Mouse (Mus musculus) intestine, embryonic 15.5 days (tissue): ENCODE measurements around the gene Pomgnt2. TPM values are rescaled to one million over a fixed set of nuclear protein-coding genes. Genes with fewer than 3 reads are reported as not detected.
"Not testable (repeated sequence)": the region's sequence is repeated elsewhere in the genome, so short reads cannot be mapped to it uniquely, and the experiment has no call there.

ENCODE experiments used
- ATAC-seq: fragments of 200-750 bp; cut with Nextera tagmentation; 2 replicates; pipeline ENCODE4 v1.8.0; 2017; ENCODE audit warnings: moderate TSS enrichment, moderate library complexity
- H3K27ac ChIP-seq: fragments of 300-500 bp; sonication (generic); 2 replicates; pipeline ENCODE4 v1.5.1; 2015; ENCODE audit warnings: mild to moderate bottlenecking, inconsistent platforms
- H3K27me3 ChIP-seq: fragments of 300-500 bp; sonication (generic); replicated peaks from 2 replicates; pipeline ENCODE4 v1.6.1; 2015; ENCODE audit warnings: inconsistent platforms
- H3K36me3 ChIP-seq: fragments of 300-500 bp; sonication (generic); 2 replicates; pipeline ENCODE4 v1.6.1; 2015; ENCODE audit warnings: inconsistent platforms
- H3K4me1 ChIP-seq: fragments of 300-500 bp; sonication (generic); replicated peaks from 2 replicates; pipeline ENCODE4 v1.6.1; 2015; ENCODE audit warnings: inconsistent platforms
- H3K4me2 ChIP-seq: fragments of 300-500 bp; sonication (generic); replicated peaks from 2 replicates; pipeline ENCODE4 v1.6.1; 2015; ENCODE audit warnings: mild to moderate bottlenecking, inconsistent platforms
- H3K4me3 ChIP-seq: fragments of 300-500 bp; sonication (generic); replicated peaks from 2 replicates; pipeline ENCODE4 v1.5.1; 2015; ENCODE audit warnings: inconsistent platforms
- H3K9ac ChIP-seq: fragments of 300-500 bp; sonication (generic); 2 replicates; pipeline ENCODE4 v1.6.1; 2015; ENCODE audit warnings: inconsistent platforms
- H3K9me3 ChIP-seq: fragments of 300-500 bp; sonication (generic); 2 replicates; pipeline ENCODE4 v1.6.1; 2016; ENCODE audit warnings: inconsistent platforms
- WGBS: fragments of 180-500 bp; shearing (Covaris S2); methylation state at CpG from one replicate; pipeline ENCODE4 v1.1.7; 2015; 5-methylcytosine and 5-hydroxymethylcytosine counted together
- polyA plus RNA-seq: library from polyadenylated mRNA; unstranded; fragments of >200 nt; fragmentation: Nextera tagmentation; extraction: Ambion mirVana; gene quantifications from 2 replicates; pipeline ENCODE4 v1.2.1, GENCODE M21; 2015

The Pomgnt2 gene
- polyA plus RNA-seq, 1 experiment from 2014 or later, result 12.9 TPM

DNA sequence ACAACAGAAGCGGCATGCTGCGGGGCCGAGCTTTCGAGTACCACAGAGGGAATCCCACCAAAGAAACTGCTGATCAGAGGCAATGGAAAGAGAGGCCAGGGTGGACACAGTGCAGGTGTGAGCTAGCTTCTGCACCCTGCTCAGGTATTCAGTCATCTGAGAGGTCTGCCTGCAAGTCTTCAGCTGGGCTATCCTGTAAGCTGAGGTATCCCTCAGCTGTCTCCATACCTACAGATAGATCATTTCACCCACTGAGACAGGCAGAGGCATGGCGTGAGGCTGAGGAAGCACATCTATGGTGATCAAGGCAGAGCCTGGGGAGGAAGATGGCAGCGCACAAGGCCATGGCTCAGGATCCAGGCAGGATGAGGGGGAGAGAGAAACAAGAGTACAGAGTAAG lies 27.5 kb upstream of the Pomgnt2 start:
- H3K4me3 ChIP-seq, result no peak overlapping the region
- no peaks in the 10 kb centered on the region for H3K9me3 ChIP-seq
- H3K9ac ChIP-seq, result no peak overlapping the region
- H3K4me2 ChIP-seq, result no peak overlapping the region
- ATAC-seq, result no peak
- no peaks in the 10 kb centered on the region for H3K36me3 ChIP-seq
- H3K4me1 ChIP-seq, result peaks cover 22% of the 10 kb centered on the region
- H3K27ac ChIP-seq, result no peak overlapping the region
- no peaks in the 10 kb centered on the region for H3K27me3 ChIP-seq
- 90% methylated on average over 6 of the region's 6 CpGs for WGBS

- Histone ChIP-seq H3K4me2 (no peak overlapping the region), H3K27ac (no peak overlapping the region), H3K4me3 (no peak overlapping the region), H3K36me3 (no peaks in the 10 kb centered on the region), H3K27me3 (no peaks in the 10 kb centered on the region), H3K4me1 (peaks cover 26% of the 10 kb centered on the region), H3K9me3 (no peaks in the 10 kb centered on the region), H3K9ac (no peak overlapping the region)
- no peak for ATAC-seq
- 75% methylated on average over 5 of the region's 5 CpGs for WGBS
Measured at GRCm38 (mm10) chr9:122023873-122024272, 27.0 kb upstream of the Pomgnt2 start.

DNA sequence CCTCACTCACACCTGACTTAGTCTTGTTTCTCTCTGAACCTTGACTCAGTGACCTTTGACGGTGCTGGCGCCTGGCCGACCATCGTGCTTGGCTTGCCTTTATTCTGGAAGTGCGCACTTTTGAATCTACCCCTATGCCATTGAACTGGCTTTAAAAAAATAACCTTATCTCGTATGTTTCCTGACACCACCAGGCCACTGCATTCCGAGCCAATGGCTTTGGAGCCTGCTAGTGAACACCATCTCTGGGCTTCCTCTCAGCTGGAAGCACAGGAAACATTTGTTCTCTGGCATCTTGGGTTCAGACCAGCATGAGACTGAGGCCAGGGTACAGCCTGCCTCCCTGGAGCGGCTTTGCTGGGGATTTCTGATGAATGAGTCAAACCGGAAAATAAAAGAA lies 25.9 kb upstream of the Pomgnt2 start:
- H3K27ac ChIP-seq, result no peak overlapping the region
- H3K9ac ChIP-seq, result no peak overlapping the region
- WGBS, result 63% methylated on average over 9 of the region's 9 CpGs
- H3K9me3 ChIP-seq, result no peaks in the 10 kb centered on the region
- no peak overlapping the region for H3K4me3 ChIP-seq
- no peaks in the 10 kb centered on the region for H3K27me3 ChIP-seq
- ATAC-seq, result no peak
- H3K4me2 ChIP-seq, result no peak overlapping the region
- H3K36me3 ChIP-seq, result no peaks in the 10 kb centered on the region
- H3K4me1 ChIP-seq, result peaks cover 21% of the 10 kb centered on the region

- H3K9me3 ChIP-seq, result no peaks in the 10 kb centered on the region
- H3K4me3 ChIP-seq, result no peak overlapping the region
- no peak for ATAC-seq
- no peak overlapping the region for H3K9ac ChIP-seq
- 89% methylated on average over 5 of the region's 5 CpGs for WGBS
- H3K4me2 ChIP-seq, result no peak overlapping the region
- no peaks in the 10 kb centered on the region for H3K36me3 ChIP-seq
- H3K27ac ChIP-seq, result no peak overlapping the region
- no peaks in the 10 kb centered on the region for H3K27me3 ChIP-seq
- H3K4me1 ChIP-seq, result peaks cover 13% of the 10 kb centered on the region; the same call in 1 of the 2 replicates
Measured at GRCm38 (mm10) chr9:122021581-122021980, 24.7 kb upstream of the Pomgnt2 start.

DNA sequence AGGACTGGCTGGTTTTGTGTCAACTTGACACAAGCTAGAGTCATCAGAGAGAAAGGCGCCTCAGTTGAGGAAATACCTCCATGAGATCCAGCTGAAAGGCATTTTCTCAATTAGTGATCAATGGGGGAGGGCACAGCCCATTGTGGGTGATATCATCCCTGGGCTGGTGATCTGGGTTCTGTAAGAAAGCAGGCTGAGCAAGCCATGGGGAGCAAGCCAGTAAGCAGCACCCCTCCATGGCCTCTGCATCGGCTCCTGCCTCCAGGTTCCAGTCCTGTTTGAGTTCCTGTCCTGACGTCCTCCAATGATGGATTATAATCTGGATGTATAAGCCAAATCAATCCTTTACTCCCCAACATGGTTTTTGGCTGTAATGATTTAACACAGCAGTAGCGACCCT lies 24.3 kb upstream of the Pomgnt2 start:
- not testable (repeated sequence) for H3K27me3 ChIP-seq, H3K9ac ChIP-seq, ATAC-seq

GRCm38 (mm10) chr9:122020321-122020720 lies 23.4 kb upstream of the Pomgnt2 start:
- H3K4me3 ChIP-seq, result no peak overlapping the region
- 83% methylated on average over 4 of the region's 4 CpGs for WGBS
- H3K27me3 ChIP-seq, result no peaks in the 10 kb centered on the region
- no peaks in the 10 kb centered on the region for H3K36me3 ChIP-seq
- no peak overlapping the region for H3K4me2 ChIP-seq
- H3K9ac ChIP-seq, result no peak overlapping the region
- ATAC-seq, result no peak
- H3K9me3 ChIP-seq, result no peaks in the 10 kb centered on the region
- H3K4me1 ChIP-seq, result peaks cover 6% of the 10 kb centered on the region; the same call in 1 of the 2 replicates
- H3K27ac ChIP-seq, result no peak overlapping the region

More for the DNA sequence above, 24.3 kb upstream of the Pomgnt2 start:
- WGBS, result 87% methylated on average over 4 of the region's 4 CpGs
- H3K4me3 ChIP-seq, H3K27ac ChIP-seq, H3K9me3 ChIP-seq, H3K4me2 ChIP-seq, H3K36me3 ChIP-seq: not testable (repeated sequence)
- peaks cover 11% of the 10 kb centered on the region; the same call in 1 of the 2 replicates for H3K4me1 ChIP-seq

DNA sequence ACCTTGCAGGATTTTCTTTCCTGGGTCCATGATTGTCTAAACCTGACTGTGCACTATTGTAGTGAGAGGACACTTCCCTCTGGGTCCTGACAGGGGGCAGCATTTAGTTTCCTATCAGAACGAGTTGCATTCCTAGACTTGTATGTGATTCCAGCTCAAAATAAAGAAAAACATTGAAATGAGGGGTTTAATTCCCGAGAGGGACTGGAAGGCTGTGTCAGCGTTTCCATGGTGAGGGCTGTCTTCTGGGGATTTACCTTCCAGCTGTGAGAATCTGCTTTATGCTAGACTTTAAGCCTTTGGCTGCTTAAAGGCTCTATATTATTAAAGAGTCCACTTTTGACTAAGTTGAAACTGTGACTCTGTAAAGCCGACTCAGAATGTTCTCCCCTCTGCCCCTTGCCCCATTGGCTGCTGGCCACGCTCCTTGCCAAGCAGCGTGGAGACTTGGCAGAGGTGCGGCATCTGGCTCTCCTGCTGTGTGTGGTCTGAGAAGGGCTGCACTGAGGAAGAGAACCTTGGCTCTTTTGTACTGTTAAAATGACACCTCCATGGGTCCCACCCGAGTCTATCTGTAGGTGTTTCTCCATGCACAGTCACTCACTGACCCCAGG lies 22.0 kb upstream of the Pomgnt2 start:
- 17% methylated on average over 8 of the region's 8 CpGs for WGBS
- Histone ChIP-seq H3K27ac (0 out of 2 replicates have a peak overlapping the region, but pooled peaks have one; percentile 45), H3K4me2 (no peak overlapping the region)

DNA sequence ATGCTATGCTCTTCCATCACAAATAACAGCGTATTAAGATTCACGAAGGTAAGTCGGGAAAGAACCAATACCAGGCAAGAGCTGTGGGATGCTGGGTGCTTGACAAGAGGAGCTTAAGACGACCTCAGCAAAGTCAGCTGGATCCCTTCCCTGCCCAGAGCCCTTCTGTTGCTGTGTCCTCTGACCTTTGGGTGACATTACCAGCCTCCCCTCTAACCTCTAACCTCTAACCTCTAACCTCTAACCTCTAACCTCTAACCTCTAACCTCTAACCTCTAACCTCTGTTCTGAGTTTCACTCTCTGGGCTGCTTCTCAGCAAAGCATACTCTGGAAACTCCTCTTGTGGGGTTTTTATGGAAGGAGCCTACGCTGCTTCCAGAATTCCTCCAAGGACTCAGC lies 21.2 kb upstream of the Pomgnt2 start:
- no peak for ATAC-seq

More for the DNA sequence above, 22.0 kb upstream of the Pomgnt2 start:
- peak; percentile 80 for ATAC-seq
- H3K27me3 ChIP-seq, result no peaks in the 10 kb centered on the region
- peaks cover 6% of the 10 kb centered on the region; the same call in 1 of the 2 replicates for H3K4me1 ChIP-seq
- H3K36me3 ChIP-seq, result no peaks in the 10 kb centered on the region
- no peak overlapping the region for H3K9ac ChIP-seq
- H3K9me3 ChIP-seq, result no peaks in the 10 kb centered on the region
- no peak overlapping the region for H3K4me3 ChIP-seq

GRCm38 (mm10) chr9:122014241-122014667 lies 17.3 kb upstream of the Pomgnt2 start:
- ATAC-seq, result peak; percentile 28; the same call in 1 of the 2 replicates
- WGBS, result 11% methylated on average over 10 of the region's 10 CpGs

More for the DNA sequence above, 21.2 kb upstream of the Pomgnt2 start:
- Histone ChIP-seq H3K27ac (no peak overlapping the region), H3K4me3 (no peak overlapping the region), H3K36me3 (no peaks in the 10 kb centered on the region), H3K9me3 (no peaks in the 10 kb centered on the region), H3K27me3 (no peaks in the 10 kb centered on the region), H3K9ac (no peak overlapping the region), H3K4me2 (no peak overlapping the region), H3K4me1 (peaks cover 6% of the 10 kb centered on the region; the same call in 1 of the 2 replicates)
- WGBS, result 78% methylated on average over 5 of the region's 5 CpGs

GRCm38 (mm10) chr9:122013629-122014028 lies 16.7 kb upstream of the Pomgnt2 start:
- Histone ChIP-seq H3K4me2 (no peak overlapping the region), H3K4me3 (no peak overlapping the region), H3K27me3 (no peaks in the 10 kb centered on the region), H3K27ac (no peak overlapping the region), H3K36me3 (no peaks in the 10 kb centered on the region), H3K9ac (no peak overlapping the region), H3K4me1 (no peaks in the 10 kb centered on the region), H3K9me3 (no peaks in the 10 kb centered on the region)
- WGBS, result 69% methylated on average over 4 of the region's 4 CpGs
- no peak for ATAC-seq

More at GRCm38 (mm10) chr9:122014241-122014667, 17.3 kb upstream of the Pomgnt2 start:
- Histone ChIP-seq H3K27me3 (no peaks in the 10 kb centered on the region), H3K9ac (no peak overlapping the region), H3K36me3 (no peaks in the 10 kb centered on the region), H3K4me2 (no peak overlapping the region), H3K9me3 (no peaks in the 10 kb centered on the region), H3K27ac (no peak overlapping the region), H3K4me3 (no peak overlapping the region), H3K4me1 (peaks cover 3% of the 10 kb centered on the region; the same call in 1 of the 2 replicates)

DNA sequence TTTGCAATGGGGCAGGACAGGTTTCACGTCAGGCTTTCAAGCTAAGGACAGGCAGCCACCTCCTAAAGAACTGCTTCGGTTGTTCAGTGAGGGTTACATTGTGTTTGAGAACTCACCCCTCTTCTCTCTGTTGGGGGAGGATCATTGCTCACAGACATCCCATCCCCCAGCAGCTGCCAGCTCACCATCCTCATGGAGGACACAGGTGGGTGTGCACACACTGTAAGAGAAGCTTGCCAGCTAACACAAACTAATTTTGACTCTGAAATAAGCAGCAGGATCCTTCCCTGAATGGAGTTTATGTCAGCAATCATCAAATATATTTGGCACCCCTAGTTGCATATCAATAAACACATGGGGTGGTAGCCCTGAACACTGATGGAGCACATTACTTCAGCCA lies 15.9 kb upstream of the Pomgnt2 start:
- Histone ChIP-seq H3K4me1 (no peaks in the 10 kb centered on the region), H3K9me3 (no peaks in the 10 kb centered on the region), H3K9ac (no peak overlapping the region), H3K4me3 (no peak overlapping the region), H3K27me3 (no peaks in the 10 kb centered on the region), H3K36me3 (no peaks in the 10 kb centered on the region), H3K4me2 (no peak overlapping the region), H3K27ac (no peak overlapping the region)
- 91% methylated on average over 2 of the region's 2 CpGs for WGBS
- ATAC-seq, result no peak

- WGBS, result 83% methylated on average over 2 of the region's 2 CpGs
Measured at GRCm38 (mm10) chr9:122010751-122011150, 13.8 kb upstream of the Pomgnt2 start.

GRCm38 (mm10) chr9:122008876-122009275 lies 12.0 kb upstream of the Pomgnt2 start:
- Histone ChIP-seq H3K9ac (no peak overlapping the region), H3K4me2 (no peak overlapping the region), H3K4me3 (no peak overlapping the region), H3K36me3 (no peaks in the 10 kb centered on the region), H3K27me3 (no peaks in the 10 kb centered on the region), H3K27ac (no peak overlapping the region), H3K4me1 (no peaks in the 10 kb centered on the region), H3K9me3 (no peaks in the 10 kb centered on the region)
- no peak for ATAC-seq
- WGBS, result 43% methylated on average over 2 of the region's 2 CpGs

More at GRCm38 (mm10) chr9:122010751-122011150, 13.8 kb upstream of the Pomgnt2 start:
- H3K27ac ChIP-seq, result no peak overlapping the region
- no peaks in the 10 kb centered on the region for H3K9me3 ChIP-seq
- no peak overlapping the region for H3K4me2 ChIP-seq
- no peak for ATAC-seq
- no peak overlapping the region for H3K9ac ChIP-seq
- no peaks in the 10 kb centered on the region for H3K4me1 ChIP-seq
- no peaks in the 10 kb centered on the region for H3K27me3 ChIP-seq
- H3K36me3 ChIP-seq, result no peaks in the 10 kb centered on the region
- H3K4me3 ChIP-seq, result no peak overlapping the region
